Mouse (Mus musculus): Measurements from ENCODE around the gene Bmpr1a.

GRCm38 (mm10) chr14:34508187-34508840, 5.2 kb upstream of the Bmpr1a start:
- TF ChIP-seq POLR2A (IDR thresholded peaks at IDR 0.05; ENCODE audit: low read depth, low read length) (no peak; the same call in 1 of the 2 replicates), CTCF (IDR thresholded peaks at IDR 0.05; ENCODE audit: extremely low read depth, insufficient read length, insufficient replicate concordance, low read depth, low read length) (no peak)

All from small intestine, adult 2 months (tissue).